Mouse (Mus musculus) kidney, postnatal 14 days (tissue): ENCODE measurements at regions not wholly inside any gene's neighbourhood (a gene's known extent, or its start where the extent isn't known, plus 50 kb on each side); places are given as distances from the start of the nearest gene placed in this dataset.
"Not testable (repeated sequence)": the region's sequence is repeated elsewhere in the genome, so short reads cannot be mapped to it uniquely, and the experiment has no call there.

Experiments used
- DNase-seq: peaks from one replicate; pipeline ENCODE4 v3.0.0; 2022; ENCODE audit warnings: mixed read lengths

DNA sequence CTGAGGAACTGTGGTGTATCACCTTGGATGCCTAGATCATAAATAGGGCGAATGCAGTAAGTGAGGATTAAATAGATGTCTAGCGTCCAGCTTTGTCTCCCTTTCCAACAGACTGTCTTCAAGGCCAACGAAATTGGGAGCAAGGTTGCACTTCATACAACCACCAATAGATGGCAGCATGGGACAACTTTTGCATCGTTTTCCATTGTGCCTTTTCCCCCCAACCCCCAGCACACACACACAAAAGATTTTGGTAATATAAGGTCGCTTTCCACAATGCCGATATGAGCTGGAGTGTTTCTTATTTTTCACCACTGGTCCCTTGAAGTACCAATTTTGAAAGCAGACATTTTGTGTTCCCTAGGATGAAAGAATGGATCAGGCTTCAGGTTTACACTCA is 304.7 kb downstream of the BC048507 start:
- peak; percentile 37 for DNase-seq

DNA sequence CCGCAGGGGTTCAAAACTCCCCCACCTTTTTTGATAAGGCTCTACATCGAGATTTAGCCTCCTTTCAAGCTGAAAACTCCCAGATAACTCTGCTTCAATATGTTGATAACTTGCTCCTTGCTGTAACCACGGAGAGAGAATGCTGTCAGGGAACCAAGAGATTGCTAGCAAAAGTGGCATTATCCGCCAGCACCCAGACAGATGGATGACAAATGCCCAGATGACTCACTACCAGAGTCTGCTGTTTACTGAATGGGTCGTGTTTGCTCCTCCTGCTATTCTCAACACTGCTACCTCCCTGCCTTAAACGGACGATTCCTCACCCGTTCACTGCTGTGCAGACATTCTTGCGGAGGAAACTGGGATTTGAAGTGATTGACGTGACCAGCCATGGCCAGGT is 310.3 kb downstream of the BC048507 start:
- DNase-seq = not testable (repeated sequence)
